Mouse (Mus musculus) intestine, embryonic 14.5 days (tissue): ENCODE measurements around the gene Slc22a29. TPM values are rescaled to one million over a fixed set of nuclear protein-coding genes. Genes with fewer than 3 reads are reported as not detected.
"Not testable (repeated sequence)": the region's sequence is repeated elsewhere in the genome, so short reads cannot be mapped to it uniquely, and the experiment has no call there.

Experiments
- ATAC-seq: fragments of 200-750 bp; cut with Nextera tagmentation; replicated peaks from 2 replicates; pipeline ENCODE4 v1.8.0; 2017; ENCODE audit warnings: low read depth, moderate number of reproducible peaks, moderate TSS enrichment, moderate library complexity; ENCODE audit not compliant: low FRiP score, low TSS enrichment
- DNase-seq: peaks from one replicate; pipeline ENCODE4 v3.0.0-alpha.2; 2018; ENCODE audit warnings: low spot score
- H3K27ac ChIP-seq: fragments of 300-500 bp; sonication (generic); 2 replicates; pipeline ENCODE4 v1.5.1; 2014; ENCODE audit warnings: low read depth, mild to moderate bottlenecking, control low read depth
- H3K27me3 ChIP-seq: fragments of 300-500 bp; sonication (generic); replicated peaks from 2 replicates; pipeline ENCODE4 v1.6.1; 2014; ENCODE audit warnings: low read length, control low read depth; ENCODE audit not compliant: control insufficient read depth, insufficient read depth
- H3K36me3 ChIP-seq: fragments of 300-500 bp; sonication (generic); 2 replicates; pipeline ENCODE4 v1.6.1; 2014; ENCODE audit warnings: low read length, control low read depth; ENCODE audit not compliant: control insufficient read depth, insufficient read depth
- H3K4me1 ChIP-seq: fragments of 300-500 bp; sonication (generic); replicated peaks from 2 replicates; pipeline ENCODE4 v1.6.1; 2014; ENCODE audit warnings: low read length, control low read depth, mixed read lengths; ENCODE audit not compliant: control insufficient read depth, insufficient read depth
- H3K4me2 ChIP-seq: fragments of 300-500 bp; sonication (generic); 2 replicates; pipeline ENCODE4 v1.6.1; 2014; ENCODE audit warnings: low read length
- H3K4me3 ChIP-seq: fragments of 300-500 bp; sonication (generic); 2 replicates; pipeline ENCODE4 v1.5.1; 2014; ENCODE audit warnings: low read depth, low read length, control low read depth, mixed read lengths
- H3K9ac ChIP-seq: fragments of 300-500 bp; sonication (generic); 2 replicates; pipeline ENCODE4 v1.6.1; 2014; ENCODE audit warnings: mild to moderate bottlenecking, low read length
- H3K9me3 ChIP-seq: fragments of 300-500 bp; sonication (generic); 2 replicates; pipeline ENCODE4 v1.6.1; 2016; ENCODE audit warnings: low read length, control low read depth; ENCODE audit not compliant: control insufficient read depth
- WGBS: fragments of 180-500 bp; shearing (Covaris S2); extraction: QIAGEN DNeasy Blood & Tissue Kit; methylation state at CpG from one replicate; pipeline ENCODE4 v1.1.7; 2014; 5-methylcytosine and 5-hydroxymethylcytosine counted together
- polyA plus RNA-seq: library from polyadenylated mRNA; unstranded; fragments of >200 nt; fragmentation: Nextera tagmentation; extraction: Ambion mirVana; gene quantifications from 2 replicates; pipeline ENCODE4 v1.2.1, GENCODE M21; 2014

Gene Slc22a29
- polyA plus RNA-seq, 1 experiment from 2014 or later = not detected

GRCm38 (mm10) chr19:8131881-8132280 is 86.8 kb downstream of the Slc22a29 start, which contains the start of gene Slc22a28:
Gene Slc22a28, minus strand, starts transcription at chr19:8131982.
- not testable (repeated sequence) for H3K4me1 ChIP-seq, H3K9ac ChIP-seq, ATAC-seq, H3K4me2 ChIP-seq, H3K4me3 ChIP-seq, H3K27me3 ChIP-seq, H3K36me3 ChIP-seq, H3K27ac ChIP-seq, DNase-seq, H3K9me3 ChIP-seq
- 90% methylated on average over 2 of the region's 3 CpGs for WGBS

Other genes with a start within 250 kb of the Slc22a29 start
- not detected in 2 replicates for gene Slc22a28, start 86.9 kb downstream of the Slc22a29 start, polyA plus RNA-seq
- gene Slc22a30, start 186.2 kb upstream of the Slc22a29 start, polyA plus RNA-seq = not detected in 2 replicates